Mouse (Mus musculus): ENCODE data around the gene AI464131.

DNA sequence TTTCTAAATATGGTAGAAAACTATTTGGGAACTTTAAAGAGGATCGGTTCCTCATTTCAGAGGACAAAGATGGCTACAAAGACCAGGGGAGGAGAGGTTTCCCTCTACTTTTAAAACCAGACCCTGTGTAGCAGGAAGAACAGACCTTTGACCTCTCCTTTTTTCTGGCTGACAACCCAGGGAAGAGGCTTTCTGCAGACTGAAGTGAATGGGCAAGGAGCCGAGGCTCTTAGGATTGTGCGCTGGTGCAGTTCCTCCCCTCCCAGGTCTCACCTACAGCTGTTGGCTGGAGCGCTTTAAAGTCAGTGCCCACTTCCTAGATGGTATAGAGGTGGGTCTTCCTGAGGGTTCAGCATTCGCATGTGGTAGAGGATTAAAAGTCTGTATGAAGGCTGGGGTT is 5.8 kb downstream of the AI464131 start:
- no peak for TF ChIP-seq POLR2A (IDR thresholded peaks at IDR 0.05; ENCODE audit: extremely low read depth, insufficient read depth, low read length)
- no peak for TF ChIP-seq CTCF (IDR thresholded peaks at IDR 0.05; ENCODE audit: low read depth, low read length)

All from liver, adult 2 months (tissue).